Mouse (Mus musculus) urinary bladder, postnatal 10 days (tissue): ENCODE results near the gene Irx1.

ENCODE experiments used
- DNase-seq: peaks from one replicate; pipeline ENCODE4 v3.0.0; 2022; ENCODE audit warnings: low spot score

The Irx1 gene

GRCm38 (mm10) chr13:71963356-71964351 lies at the start of gene Irx1:
Gene Irx1 (minus strand): TSS chr13:71963723.
- no peak for DNase-seq

- DNase-seq: no peak
Observed at GRCm38 (mm10) chr13:71979932-71980655, 16.6 kb upstream of the Irx1 start.

- no peak for DNase-seq
Observed at GRCm38 (mm10) chr13:71975753-71976152, 12.2 kb upstream of the Irx1 start.

GRCm38 (mm10) chr13:71968286-71968685 lies 4.8 kb upstream of the Irx1 start:
- no peak for DNase-seq

GRCm38 (mm10) chr13:71967341-71968250 lies 4.1 kb upstream of the Irx1 start:
- no peak for DNase-seq

- DNase-seq: no peak
Observed at GRCm38 (mm10) chr13:71966631-71967030, 3.1 kb upstream of the Irx1 start.

- no peak for DNase-seq
Observed at GRCm38 (mm10) chr13:71964366-71964765, 843 bp upstream of the Irx1 start.

GRCm38 (mm10) chr13:71962661-71963355 lies 715 bp downstream of the Irx1 start:
- DNase-seq: no peak

- DNase-seq: no peak
Observed at GRCm38 (mm10) chr13:71961891-71962660, 1.4 kb downstream of the Irx1 start.

GRCm38 (mm10) chr13:71960846-71961735 lies 2.4 kb downstream of the Irx1 start:
- DNase-seq: no peak

- no peak for DNase-seq
Observed at GRCm38 (mm10) chr13:71960277-71960672, 3.2 kb downstream of the Irx1 start.

- no peak for DNase-seq
Observed at GRCm38 (mm10) chr13:71959361-71960276, 3.9 kb downstream of the Irx1 start.

- DNase-seq: no peak
Observed at GRCm38 (mm10) chr13:71958651-71959050, 4.9 kb downstream of the Irx1 start.

- no peak for DNase-seq
Observed at GRCm38 (mm10) chr13:71957811-71958351, 5.6 kb downstream of the Irx1 start.

- DNase-seq: no peak
Observed at GRCm38 (mm10) chr13:71957147-71957546, 6.4 kb downstream of the Irx1 start.

GRCm38 (mm10) chr13:71956481-71956880 lies 7.0 kb downstream of the Irx1 start:
- no peak for DNase-seq

- DNase-seq: no peak
Observed at GRCm38 (mm10) chr13:71951966-71952365, 11.6 kb downstream of the Irx1 start.

- DNase-seq: no peak
Observed at GRCm38 (mm10) chr13:71949859-71950258, 13.7 kb downstream of the Irx1 start.
